Mouse (Mus musculus) adrenal gland, postnatal 10 days (tissue): Measurements from ENCODE around the gene Runx3. TPM values are rescaled to one million over a fixed set of nuclear protein-coding genes. Genes with fewer than 3 reads are reported as not detected.
"Not testable (repeated sequence)": the region's sequence is repeated elsewhere in the genome, so short reads cannot be mapped to it uniquely, and the experiment has no call there.

Source experiments
- DNase-seq: peaks from one replicate; pipeline ENCODE4 v3.0.0; 2021; ENCODE audit warnings: mixed read lengths
- total RNA-seq, 2 experiments: library from RNA; stranded (reverse); gene quantifications; 2 replicates each; pipeline ENCODE4 v1.2.3; 2021

Gene Runx3
- total RNA-seq, 2 experiments from 2014 or later, result 2.9 to 3.2 TPM

DNA sequence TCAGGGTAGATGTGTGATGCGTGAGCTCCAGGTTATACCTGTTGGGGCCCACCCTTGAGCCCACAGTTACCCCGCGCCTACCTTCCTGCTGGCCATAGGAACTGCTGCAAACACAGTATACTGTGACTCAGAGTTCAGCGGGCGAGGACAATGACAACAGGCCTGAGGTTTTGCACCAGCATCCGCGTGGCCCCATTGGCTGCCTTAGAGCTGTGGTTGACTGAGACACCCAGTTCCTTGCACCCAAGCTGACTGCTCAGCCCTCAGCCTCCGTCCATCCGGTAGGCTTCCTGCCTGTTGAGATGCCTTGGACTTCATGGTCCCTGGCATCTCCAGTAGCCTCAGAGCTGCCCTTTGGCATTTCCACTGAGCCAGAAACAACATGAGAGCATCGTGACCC is 48.6 kb downstream of the Runx3 start:
- DNase-seq, result no peak

- DNase-seq, result no peak
Observed at GRCm38 (mm10) chr4:135169501-135169900, 49.0 kb downstream of the Runx3 start.

DNA sequence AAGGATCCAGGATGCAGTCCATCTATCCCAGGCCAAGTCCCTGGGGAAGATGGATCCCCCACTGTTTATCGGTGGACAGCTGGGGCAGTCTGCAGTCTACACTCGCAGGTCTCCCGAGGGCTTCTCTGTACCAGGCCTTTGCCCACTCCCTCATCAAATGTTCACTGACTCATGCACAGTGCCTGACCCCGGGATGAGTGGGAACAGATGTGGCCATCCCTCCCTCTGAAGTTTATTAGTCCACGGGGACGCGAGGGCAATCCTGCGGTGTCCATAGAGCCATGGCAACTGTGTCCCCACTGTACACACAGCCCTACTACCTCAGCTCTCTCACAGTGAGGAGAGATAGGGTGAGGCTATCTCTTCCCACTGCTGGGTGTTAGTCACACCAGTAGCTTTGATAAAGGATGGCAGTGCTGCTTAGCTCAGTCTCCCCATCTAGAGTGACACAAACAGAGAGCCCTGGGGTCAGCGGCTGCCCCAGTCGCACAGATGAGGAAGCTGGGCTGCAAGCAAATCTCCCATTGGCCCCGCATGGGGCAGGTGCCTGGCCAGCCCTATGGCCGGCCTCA is 50.9 kb downstream of the Runx3 start:
- DNase-seq, result no peak

DNA sequence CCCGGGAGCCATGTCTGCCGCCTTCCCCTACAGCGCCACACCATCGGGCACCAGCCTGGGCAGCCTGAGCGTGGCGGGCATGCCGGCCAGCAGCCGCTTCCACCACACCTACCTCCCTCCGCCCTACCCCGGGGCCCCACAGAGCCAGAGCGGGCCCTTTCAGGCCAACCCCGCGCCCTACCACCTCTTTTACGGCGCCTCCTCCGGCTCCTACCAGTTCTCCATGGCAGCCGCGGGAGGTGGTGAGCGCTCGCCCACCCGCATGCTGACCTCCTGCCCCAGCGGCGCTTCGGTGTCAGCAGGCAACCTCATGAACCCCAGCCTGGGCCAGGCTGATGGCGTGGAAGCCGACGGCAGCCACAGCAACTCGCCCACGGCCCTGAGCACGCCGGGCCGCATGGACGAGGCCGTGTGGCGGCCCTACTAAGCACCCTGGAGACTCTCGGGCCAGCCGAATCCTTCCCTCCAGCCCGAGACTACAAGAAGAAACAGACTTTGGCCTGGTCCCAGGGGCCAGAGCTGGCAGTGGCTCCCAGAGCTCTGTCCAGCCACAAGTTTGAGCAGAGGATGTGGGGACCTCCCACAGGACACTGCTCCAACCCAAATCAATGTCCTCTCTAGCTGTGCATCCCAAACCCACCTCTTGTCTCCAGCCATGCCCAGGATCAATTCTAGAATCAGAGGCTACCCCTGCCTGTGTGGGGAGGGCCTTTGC is 55.1 kb downstream of the Runx3 start:
- DNase-seq, result peak; percentile 29

DNA sequence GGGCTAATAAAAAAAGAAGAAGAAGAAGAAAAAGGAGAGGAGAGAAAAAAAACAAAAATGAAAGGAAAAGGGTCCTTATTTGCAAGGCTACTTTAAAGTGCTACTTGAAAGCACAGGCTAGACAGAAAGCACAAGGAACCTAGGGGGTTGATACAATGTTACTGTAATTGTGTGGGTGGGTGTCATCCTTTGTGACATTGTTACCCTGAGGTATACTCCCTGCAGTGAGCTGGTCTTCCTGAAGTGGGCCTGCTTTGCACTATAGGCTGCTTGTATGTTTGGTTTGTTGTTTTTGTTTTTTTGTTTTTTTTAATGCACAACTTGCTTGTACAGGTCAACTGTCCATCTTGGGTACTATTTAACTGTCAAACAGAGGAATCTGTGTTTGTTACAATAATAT is 57.1 kb downstream of the Runx3 start:
- DNase-seq, result no peak

- DNase-seq, result peak; percentile 61
Observed at GRCm38 (mm10) chr4:135179077-135179481, 58.6 kb downstream of the Runx3 start.

DNA sequence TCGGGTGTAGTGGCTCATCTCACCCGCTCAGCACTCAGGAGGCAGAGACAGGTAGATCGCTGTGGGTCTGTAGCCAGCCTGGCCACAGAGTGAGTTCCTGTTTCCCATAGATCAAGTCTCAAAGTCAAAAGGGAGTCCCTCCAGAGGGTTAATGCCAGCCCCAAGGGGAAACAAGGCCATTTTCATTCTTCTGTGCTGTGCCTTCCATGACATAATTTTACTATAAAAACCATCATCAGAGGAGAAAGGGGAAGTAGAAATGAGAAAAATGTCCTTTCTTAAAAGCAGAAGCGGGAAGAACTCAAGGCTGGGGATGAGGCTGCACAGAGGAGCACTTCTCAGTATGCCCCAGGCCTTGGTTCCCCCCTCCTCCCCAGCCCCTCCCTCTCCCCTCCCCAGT is 61.4 kb downstream of the Runx3 start:
- no peak for DNase-seq

GRCm38 (mm10) chr4:135184277-135184676 is 63.8 kb downstream of the Runx3 start:
- not testable (repeated sequence) for DNase-seq

DNA sequence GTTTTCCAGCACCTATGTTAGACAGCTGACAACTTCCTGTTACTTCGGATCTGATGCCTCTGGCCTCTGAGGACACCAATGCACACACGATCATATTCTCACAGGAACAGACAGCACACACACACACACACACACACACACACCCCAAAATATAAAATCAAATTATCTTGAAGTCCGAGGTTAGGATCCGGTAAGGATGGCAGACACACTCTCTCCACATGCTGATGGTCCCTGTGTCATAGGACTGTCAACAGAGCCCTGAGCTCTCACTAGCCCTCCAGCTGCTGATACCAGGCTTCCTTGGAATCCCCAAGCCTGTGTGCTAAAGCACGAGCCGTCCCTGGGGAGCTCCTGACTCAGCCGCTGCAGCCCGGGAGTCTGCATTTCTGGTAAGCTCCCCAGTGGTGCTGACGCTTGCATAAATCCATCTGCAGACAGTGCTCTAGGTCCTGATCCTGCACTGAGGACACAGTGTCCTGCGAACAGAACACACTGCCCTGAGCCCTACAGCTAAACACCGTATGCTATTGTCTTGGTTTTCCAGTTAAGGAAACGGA is 69.1 kb downstream of the Runx3 start:
- DNase-seq, result peak; percentile 41

DNA sequence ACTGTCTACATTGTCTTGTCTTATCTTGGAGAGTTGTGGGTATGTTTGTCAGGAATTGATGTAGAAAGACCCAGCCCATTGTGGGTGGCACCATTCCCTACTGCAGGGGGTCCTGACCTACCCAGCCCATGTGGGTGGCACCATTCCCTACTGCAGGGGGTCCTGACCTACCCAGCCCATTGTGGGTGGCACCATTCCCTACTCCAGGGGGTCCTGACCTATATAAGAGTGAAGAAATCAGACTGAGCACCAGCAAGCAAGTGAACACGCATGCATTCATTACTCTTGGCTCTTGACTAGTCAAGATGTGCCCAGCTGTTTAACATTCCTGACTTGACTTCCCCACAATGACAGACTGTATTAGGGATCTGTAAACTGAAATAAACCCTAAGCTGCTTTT is 69.9 kb downstream of the Runx3 start:
- DNase-seq, result no peak

- no peak for DNase-seq
Observed at GRCm38 (mm10) chr4:135191185-135191584, 70.7 kb downstream of the Runx3 start.

- no peak for DNase-seq
Observed at GRCm38 (mm10) chr4:135191604-135192003, 71.2 kb downstream of the Runx3 start.

GRCm38 (mm10) chr4:135192841-135193240 is 72.4 kb downstream of the Runx3 start:
- DNase-seq, result no peak

DNA sequence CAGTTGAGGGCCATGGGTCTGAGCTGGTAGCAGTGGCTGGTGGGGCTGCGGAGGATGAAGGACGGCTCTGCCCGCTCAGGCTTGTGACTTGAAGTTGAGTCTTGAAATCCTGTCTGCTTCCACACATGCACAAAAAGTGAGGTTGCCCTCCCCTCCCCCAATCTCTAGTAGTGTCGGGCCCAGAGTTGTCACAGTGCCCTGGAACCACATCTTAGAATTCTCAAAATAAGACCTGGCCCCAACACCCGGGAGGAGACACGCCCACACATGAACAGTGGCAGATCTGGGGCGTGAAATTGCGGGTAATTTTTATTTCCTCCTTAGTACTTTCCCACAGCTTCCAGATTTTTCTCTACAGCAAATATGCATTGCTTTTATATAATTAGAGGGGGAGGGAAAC is 77.4 kb downstream of the Runx3 start:
- DNase-seq, result no peak

DNA sequence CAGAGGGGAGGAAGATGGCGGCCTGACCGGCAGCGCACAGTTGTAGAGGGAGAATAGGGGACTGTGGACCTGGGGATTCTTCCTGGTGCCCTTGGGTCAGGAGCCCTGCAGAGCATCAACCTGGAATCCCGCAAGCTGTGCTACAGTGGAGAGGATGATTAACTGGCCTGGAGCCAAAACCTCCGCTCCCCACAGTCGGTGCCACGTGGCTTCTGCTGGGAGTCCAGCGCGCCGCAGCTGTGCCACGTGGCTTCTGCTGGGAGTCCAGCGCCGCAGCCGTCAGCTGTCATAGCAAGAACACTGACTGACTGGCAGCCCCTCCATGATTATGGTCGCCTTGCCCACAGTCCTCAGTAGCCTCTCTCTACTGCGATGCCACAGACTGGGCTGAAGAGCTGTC is 81.3 kb downstream of the Runx3 start:
- no peak for DNase-seq

GRCm38 (mm10) chr4:135203279-135203678 is 82.8 kb downstream of the Runx3 start:
- DNase-seq, result peak; percentile 30

DNA sequence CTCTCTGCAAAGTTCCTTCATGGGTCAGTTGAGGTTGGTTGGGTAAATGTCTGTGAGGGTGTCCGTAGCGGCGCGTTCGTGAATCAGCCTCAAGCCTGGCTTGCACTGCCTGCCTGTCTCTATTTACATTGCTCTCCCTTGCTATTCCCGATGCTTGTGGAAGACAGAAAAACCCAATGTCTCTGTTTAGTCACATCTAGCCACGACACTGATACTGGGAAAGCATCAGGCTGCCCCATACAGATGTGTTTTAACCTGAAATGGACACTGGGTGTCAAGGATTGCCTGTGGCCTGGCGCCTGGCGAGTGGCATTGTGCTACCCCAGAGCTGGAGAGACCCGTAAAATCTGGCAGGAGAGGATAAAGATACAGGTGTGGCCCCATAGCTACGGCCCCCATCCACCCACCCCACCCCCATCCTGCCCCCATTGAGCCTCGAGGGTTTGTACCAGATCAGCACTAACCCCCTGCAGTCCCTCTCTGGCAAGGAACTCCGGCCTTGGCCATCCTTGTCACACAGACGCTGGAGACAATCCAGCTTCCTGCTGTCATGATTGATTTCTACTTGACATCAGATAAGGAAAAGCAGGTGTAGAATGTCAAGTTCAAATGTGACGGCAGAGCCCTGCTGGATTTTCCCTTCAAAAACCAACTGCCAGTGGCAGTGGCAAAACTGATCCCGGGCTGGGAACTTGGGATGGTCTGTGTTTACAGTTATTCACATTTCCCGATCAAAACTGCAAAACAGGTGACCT is 83.5 kb downstream of the Runx3 start:
- DNase-seq, result peak; percentile 63

DNA sequence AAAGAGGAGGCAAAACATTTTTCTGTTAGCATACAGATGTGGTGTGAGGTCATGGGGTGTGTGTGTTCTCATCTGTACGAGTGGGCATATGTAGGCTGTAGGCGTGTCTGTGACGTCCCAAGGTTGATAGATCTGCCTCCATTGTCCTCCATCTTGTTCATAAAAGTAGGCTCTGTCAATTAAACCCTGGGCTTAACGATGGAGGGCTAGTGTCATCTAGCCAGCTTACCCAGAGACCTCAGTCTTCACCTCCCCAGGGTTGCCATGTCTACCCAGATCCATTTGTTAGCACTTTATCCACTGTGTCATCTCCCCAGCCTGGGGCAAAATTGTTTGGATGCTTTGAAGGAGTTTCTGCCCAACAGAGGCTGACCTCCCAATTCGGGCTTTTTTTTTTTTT is 84.2 kb downstream of the Runx3 start:
- no peak for DNase-seq

GRCm38 (mm10) chr4:135205254-135205653 is 84.8 kb downstream of the Runx3 start:
- no peak for DNase-seq

GRCm38 (mm10) chr4:135205711-135206600 is 85.5 kb downstream of the Runx3 start:
- DNase-seq, result peak; percentile 90

- no peak for DNase-seq
Observed at GRCm38 (mm10) chr4:135209846-135210245, 89.4 kb downstream of the Runx3 start.

DNA sequence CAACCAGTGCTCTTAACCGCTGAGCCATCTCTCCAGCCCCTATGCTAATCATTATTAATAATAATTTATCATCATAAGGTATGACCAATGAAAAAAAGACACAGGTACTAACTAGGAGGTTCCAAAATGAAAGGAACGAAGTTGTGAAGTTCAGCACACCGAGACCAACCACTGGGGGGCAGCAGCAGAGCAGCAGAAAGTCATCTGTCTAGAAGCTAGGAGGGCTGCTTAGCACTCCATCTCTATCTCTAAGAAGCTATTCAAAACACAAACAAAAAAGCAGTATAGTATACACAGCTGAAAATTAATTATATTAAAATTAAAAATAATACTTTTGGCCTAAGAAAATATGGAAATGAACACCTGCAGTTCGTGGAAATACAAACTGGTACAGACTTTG is 99.2 kb downstream of the Runx3 start:
- peak; percentile 90 for DNase-seq
